Mouse (Mus musculus) cerebellum, adult 2 months (tissue): ENCODE measurements around the gene Xpo1. TPM values are rescaled to one million over a fixed set of nuclear protein-coding genes. Genes with fewer than 3 reads are reported as not detected.
"Not testable (repeated sequence)": the region's sequence is repeated elsewhere in the genome, so short reads cannot be mapped to it uniquely, and the experiment has no call there.

Source experiments
- DNase-seq, 2 experiments: peaks; one replicate each; pipeline ENCODE4 v3.0.0; 2021
- H3K27ac ChIP-seq: fragments of 200-500 bp; 2 replicates; pipeline ENCODE4 v1.5.1; 2012; ENCODE audit warnings: low read length, control low read depth, inconsistent platforms; ENCODE audit not compliant: insufficient read depth
- H3K27me3 ChIP-seq: fragments of 200-500 bp; 2 replicates; pipeline ENCODE4 v1.6.1; 2012; ENCODE audit warnings: inconsistent platforms, mild to moderate bottlenecking, low read length, moderate library complexity; ENCODE audit not compliant: control insufficient read depth, insufficient read depth
- H3K4me1 ChIP-seq: fragments of 200-500 bp; 2 replicates; pipeline ENCODE4 v1.6.1; 2011; ENCODE audit warnings: low read length; ENCODE audit not compliant: control insufficient read depth, insufficient read depth
- H3K4me3 ChIP-seq: fragments of 200-500 bp; replicated peaks from 2 replicates; pipeline ENCODE3; 2011; ENCODE audit warnings: mild to moderate bottlenecking, low read depth, low read length, control low read depth; ENCODE audit not compliant: insufficient read depth
- CTCF ChIP-seq: fragments of 200-500 bp; IDR thresholded peaks from 2 replicates; pipeline ENCODE4 v1.5.1; 2011; ENCODE audit warnings: low read depth, mild to moderate bottlenecking, control low read depth, low read length, moderate library complexity, borderline replicate concordance; ENCODE audit not compliant: insufficient read depth
- POLR2A ChIP-seq: fragments of 200-500 bp; IDR thresholded peaks from 2 replicates; pipeline ENCODE4 v1.6.1; 2011; ENCODE audit warnings: low read length, control low read depth, borderline replicate concordance; ENCODE audit not compliant: insufficient read depth
- WGBS: fragments of 180-500 bp; shearing (Covaris S2); methylation state at CpG from one replicate; pipeline ENCODE4 v1.1.7; 2018; 5-methylcytosine and 5-hydroxymethylcytosine counted together
- polyA plus RNA-seq: library from polyadenylated mRNA; depleted of rRNA; stranded (reverse); fragments of >200 nt; gene quantifications from 2 replicates; pipeline ENCODE4 v1.2.3, GENCODE M21; 2012

Xpo1 gene
- polyA plus RNA-seq, 1 experiment, result 39.4 TPM

GRCm38 (mm10) chr11:23271770-23272724, 16.2 kb downstream of the Xpo1 start:
- H3K27ac ChIP-seq, result no peak overlapping the region
- H3K4me3 ChIP-seq, result no peak overlapping the region
- H3K27me3 ChIP-seq, result no peaks in the 10 kb centered on the region
- WGBS, result 62% methylated on average over 4 of the region's 4 CpGs
- no peak for TF ChIP-seq POLR2A
- peak; percentile 22; the same call in 1 of the 2 replicates for TF ChIP-seq CTCF
- H3K4me1 ChIP-seq, result no peaks in the 10 kb centered on the region
- DNase-seq, result peak in 1 of 2 experiments; percentile 66

GRCm38 (mm10) chr11:23275780-23276179, 19.9 kb downstream of the Xpo1 start:
- H3K27ac ChIP-seq, result no peak overlapping the region
- H3K27me3 ChIP-seq, result no peaks in the 10 kb centered on the region
- no peaks in the 10 kb centered on the region for H3K4me1 ChIP-seq
- H3K4me3 ChIP-seq, result no peak overlapping the region
- WGBS, result 80% methylated on average over 3 of the region's 3 CpGs
- no peak for DNase-seq
- TF ChIP-seq CTCF (no peak), POLR2A (no peak)

- no peak for DNase-seq
- no peaks in the 10 kb centered on the region for H3K4me1 ChIP-seq
- no peak overlapping the region for H3K4me3 ChIP-seq
- H3K27ac ChIP-seq, result no peak overlapping the region
- WGBS, result 98% methylated on average over 4 of the region's 4 CpGs
- H3K27me3 ChIP-seq, result no peaks in the 10 kb centered on the region
- TF ChIP-seq CTCF (no peak), POLR2A (no peak)
Measured at GRCm38 (mm10) chr11:23284469-23284868, 28.6 kb downstream of the Xpo1 start.

GRCm38 (mm10) chr11:23288866-23289265, 33.0 kb downstream of the Xpo1 start:
- not testable (repeated sequence) for H3K27me3 ChIP-seq, DNase-seq
- 91% methylated on average over 4 of the region's 4 CpGs for WGBS

GRCm38 (mm10) chr11:23297379-23297778, 41.5 kb downstream of the Xpo1 start:
- Histone ChIP-seq H3K4me1 (no peaks in the 10 kb centered on the region), H3K27me3 (no peaks in the 10 kb centered on the region), H3K27ac (no peak overlapping the region), H3K4me3 (no peak overlapping the region)
- over 99% methylated on average over 2 of the region's 2 CpGs for WGBS
- no peak for DNase-seq
- no peak for TF ChIP-seq POLR2A

More at GRCm38 (mm10) chr11:23288866-23289265, 33.0 kb downstream of the Xpo1 start:
- H3K4me1 ChIP-seq, H3K4me3 ChIP-seq, H3K27ac ChIP-seq: not testable (repeated sequence)

- Histone ChIP-seq H3K27ac (no peak overlapping the region), H3K4me1 (no peaks in the 10 kb centered on the region), H3K4me3 (no peak overlapping the region), H3K27me3 (no peaks in the 10 kb centered on the region)
- no peak for DNase-seq
- TF ChIP-seq CTCF (no peak), POLR2A (no peak)
- WGBS, result 94% methylated on average over 2 of the region's 2 CpGs
Measured at GRCm38 (mm10) chr11:23298301-23298700, 42.5 kb downstream of the Xpo1 start.

- H3K27ac ChIP-seq, result no peak overlapping the region
- no peaks in the 10 kb centered on the region for H3K4me1 ChIP-seq
- no peak overlapping the region for H3K4me3 ChIP-seq
- WGBS, result 92% methylated on average over 1 of the region's 1 CpGs
- no peaks in the 10 kb centered on the region for H3K27me3 ChIP-seq
- DNase-seq, result no peak
- TF ChIP-seq POLR2A, result no peak
- no peak for TF ChIP-seq CTCF
Measured at GRCm38 (mm10) chr11:23299910-23300309, 44.1 kb downstream of the Xpo1 start.

- H3K27me3 ChIP-seq, result no peaks in the 10 kb centered on the region
- no peak overlapping the region for H3K4me3 ChIP-seq
- 92% methylated on average over 1 of the region's 1 CpGs for WGBS
- no peak for DNase-seq
- no peak for TF ChIP-seq POLR2A
- TF ChIP-seq CTCF, result no peak
- no peaks in the 10 kb centered on the region; the same call in 1 of the 2 replicates for H3K4me1 ChIP-seq
- H3K27ac ChIP-seq, result no peak overlapping the region
Measured at GRCm38 (mm10) chr11:23303126-23303525, 47.3 kb downstream of the Xpo1 start.

GRCm38 (mm10) chr11:23305101-23305672, 49.3 kb downstream of the Xpo1 start:
- Histone ChIP-seq H3K27ac (peak overlapping the region; percentile 98), H3K4me3 (peak overlapping the region; percentile 68)
- H3K4me1 ChIP-seq, H3K27me3 ChIP-seq: not testable (repeated sequence)
- peak in 1 of 2 experiments; percentile 20 for DNase-seq
- 34% methylated on average over 10 of the region's 10 CpGs for WGBS
